Comparison of ENCODE assay signal across 12 mouse cellular contexts in genomic region chr3:83025475-83026301, GRCm38 (mm10). TPM values are rescaled to one million over a fixed set of nuclear protein-coding genes. Genes with fewer than 3 reads are reported as not detected.
DNase-seq lines count a peak whose midpoint lies in the region; ATAC-seq and TF ChIP-seq lines count a peak whose summit lies in the region.
"Had no signal": no experiment of that assay in that cellular context is flagged by ENCODE, and none has a peak within 500 bp of the region (broad histone marks: within the 10 kb centered on the region; RNA-seq: fewer than 3 reads in every experiment).

Fga (plus strand) TSS chr3:83026076.

- DNase-seq in intestine, embryonic 14.5 days (ENCODE audit: low spot score) = peak; percentile 47
- peak; percentile 11 for DNase-seq in kidney, postnatal 0 days (ENCODE audit: low spot score)
- no peak for DNase-seq in liver, embryonic 13.5 days
- DNase-seq in embryo, embryonic 9.5 days (ENCODE audit: extremely low spot score) = no peak
- DNase-seq in right cerebral cortex, postnatal 10 days (ENCODE audit: low spot score in 2 of 2) = no peak
- no peak for DNase-seq in forebrain, embryonic 14.5 days (ENCODE audit: low spot score)
- DNase-seq: cerebellum, adult 2 months; left cerebral cortex, postnatal 4 days had no signal

- no peak for TF ChIP-seq CTCF in cortical plate, adult 2 months (IDR thresholded peaks at IDR 0.05; ENCODE audit: extremely low read depth, insufficient read depth, low read length)
- TF ChIP-seq CTCF in kidney, postnatal 0 days (IDR thresholded peaks at IDR 0.05; ENCODE audit: low read depth) = no peak

- no peaks in the 10 kb centered on the region for H3K9me3 ChIP-seq in intestine, embryonic 14.5 days (ENCODE audit: control insufficient read depth, low read length)
- H3K9me3 ChIP-seq in kidney, postnatal 0 days (replicated peaks; ENCODE audit: low read length) = no peaks in the 10 kb centered on the region
- H3K9me3 ChIP-seq in liver, embryonic 13.5 days (replicated peaks) = no peaks in the 10 kb centered on the region
- no peaks in the 10 kb centered on the region for H3K9me3 ChIP-seq in forebrain, embryonic 14.5 days (replicated peaks; ENCODE audit: control insufficient read depth, low read length)
- H3K9me3 ChIP-seq: embryonic facial prominence, embryonic 10.5 days; lung, embryonic 15.5 days had no signal

- H3K36me3 ChIP-seq in intestine, embryonic 14.5 days (ENCODE audit: control insufficient read depth, insufficient read depth, low read length) = no peaks in the 10 kb centered on the region
- no peaks in the 10 kb centered on the region for H3K36me3 ChIP-seq in kidney, postnatal 0 days (ENCODE audit: insufficient read depth, low read length)
- H3K36me3 ChIP-seq in liver, embryonic 13.5 days = no peaks in the 10 kb centered on the region
- H3K36me3 ChIP-seq in forebrain, embryonic 14.5 days (ENCODE audit: control insufficient read depth, insufficient read depth, low read length) = no peaks in the 10 kb centered on the region
- H3K36me3 ChIP-seq: embryonic facial prominence, embryonic 10.5 days; lung, embryonic 15.5 days had no signal

- no peaks in the 10 kb centered on the region for H3K4me1 ChIP-seq in cortical plate, adult 2 months (ENCODE audit: control insufficient read depth, insufficient read depth, low read length)
- H3K4me1 ChIP-seq in intestine, embryonic 14.5 days (replicated peaks; ENCODE audit: control insufficient read depth, insufficient read depth, low read length) = no peaks in the 10 kb centered on the region
- H3K4me1 ChIP-seq in kidney, postnatal 0 days (replicated peaks; ENCODE audit: insufficient read depth, low read length) = no peaks in the 10 kb centered on the region
- H3K4me1 ChIP-seq in liver, embryonic 13.5 days (replicated peaks) = no peaks in the 10 kb centered on the region; the same call in 1 of the 2 replicates
- 0 out of 2 replicates have a peak, but pooled peaks cover 2% of the 10 kb centered on the region for H3K4me1 ChIP-seq in forebrain, embryonic 14.5 days (ENCODE audit: control insufficient read depth, insufficient read depth, low read length)
- H3K4me1 ChIP-seq: embryonic facial prominence, embryonic 10.5 days; lung, embryonic 15.5 days had no signal

- no peak for TF ChIP-seq POLR2A in cortical plate, adult 2 months (IDR thresholded peaks at IDR 0.05; ENCODE audit: extremely low read depth, insufficient read depth, low read length)

- no peak within 1 kb of the TSS for H3K4me2 ChIP-seq in intestine, embryonic 14.5 days (ENCODE audit: low read length)
- no peak within 1 kb of the TSS for H3K4me2 ChIP-seq in kidney, postnatal 0 days (ENCODE audit: low read length)
- H3K4me2 ChIP-seq in liver, embryonic 13.5 days = peak within 1 kb of the TSS; percentile 23; the same call in 1 of the 2 replicates
- no peak within 1 kb of the TSS for H3K4me2 ChIP-seq in forebrain, embryonic 14.5 days (ENCODE audit: low read length)
- H3K4me2 ChIP-seq: lung, embryonic 15.5 days had no signal

- H3K9ac ChIP-seq in intestine, embryonic 14.5 days (ENCODE audit: low read length) = no peak within 1 kb of the TSS
- H3K9ac ChIP-seq in kidney, postnatal 0 days (ENCODE audit: low read depth, low read length) = no peak within 1 kb of the TSS
- H3K9ac ChIP-seq in liver, embryonic 13.5 days = peak within 1 kb of the TSS; percentile 50
- H3K9ac ChIP-seq in forebrain, embryonic 14.5 days (ENCODE audit: low read length) = no peak within 1 kb of the TSS
- H3K9ac ChIP-seq: lung, embryonic 15.5 days had no signal

- peak within 1 kb of the TSS; percentile 68 for H3K27ac ChIP-seq in cortical plate, adult 2 months (ENCODE audit: insufficient read depth, low read length)
- no peak within 1 kb of the TSS for H3K27ac ChIP-seq in intestine, embryonic 14.5 days (ENCODE audit: low read depth)
- 0 out of 2 replicates have a peak within 1 kb of the TSS, but pooled peaks have one; percentile 6 for H3K27ac ChIP-seq in kidney, postnatal 0 days
- 0 out of 2 replicates have a peak within 1 kb of the TSS, but pooled peaks have one; percentile 34 for H3K27ac ChIP-seq in liver, embryonic 13.5 days
- no peak within 1 kb of the TSS for H3K27ac ChIP-seq in forebrain, embryonic 14.5 days (ENCODE audit: low read depth, low read length)
- H3K27ac ChIP-seq: embryonic facial prominence, embryonic 10.5 days; lung, embryonic 15.5 days had no signal

- H3K27me3 ChIP-seq in intestine, embryonic 14.5 days (replicated peaks; ENCODE audit: control insufficient read depth, insufficient read depth, low read length) = no peaks in the 10 kb centered on the region
- no peaks in the 10 kb centered on the region for H3K27me3 ChIP-seq in kidney, postnatal 0 days (ENCODE audit: insufficient read depth, low read length)
- no peaks in the 10 kb centered on the region for H3K27me3 ChIP-seq in liver, embryonic 13.5 days
- H3K27me3 ChIP-seq in forebrain, embryonic 14.5 days (replicated peaks; ENCODE audit: control insufficient read depth, insufficient read depth, low read length) = no peaks in the 10 kb centered on the region
- H3K27me3 ChIP-seq: lung, embryonic 15.5 days had no signal

- 73% methylated on average over 9 of the region's 9 CpGs for WGBS in intestine, embryonic 14.5 days
- 70% methylated on average over 9 of the region's 9 CpGs for WGBS in kidney, postnatal 0 days
- WGBS in liver, embryonic 13.5 days (ENCODE audit: insufficient replicate concordance) = 56% methylated on average over 9 of the region's 9 CpGs
- 77% methylated on average over 9 of the region's 9 CpGs for WGBS in forebrain, embryonic 14.5 days

- no peak within 1 kb of the TSS for H3K4me3 ChIP-seq in cortical plate, adult 2 months (ENCODE audit: insufficient read depth, low read length)
- H3K4me3 ChIP-seq in intestine, embryonic 14.5 days (ENCODE audit: low read depth, low read length) = no peak within 1 kb of the TSS
- H3K4me3 ChIP-seq in kidney, postnatal 0 days (replicated peaks; ENCODE audit: low read depth, low read length) = no peak within 1 kb of the TSS
- H3K4me3 ChIP-seq in liver, embryonic 13.5 days (replicated peaks) = peak within 1 kb of the TSS; percentile 45
- no peak within 1 kb of the TSS for H3K4me3 ChIP-seq in forebrain, embryonic 14.5 days (ENCODE audit: low read depth, low read length)
- H3K4me3 ChIP-seq: embryonic facial prominence, embryonic 10.5 days; lung, embryonic 15.5 days had no signal

- ATAC-seq in intestine, embryonic 14.5 days (replicated peaks; ENCODE audit: low FRiP score, low TSS enrichment, low read depth) = no peak
- peak; percentile 89 for ATAC-seq in kidney, postnatal 0 days (replicated peaks; ENCODE audit: low FRiP score, low read depth)
- ATAC-seq in liver, embryonic 13.5 days (ENCODE audit: low read depth) = peak; percentile 82
- ATAC-seq in forebrain, embryonic 14.5 days = no peak
- ATAC-seq: hindbrain, embryonic 16.5 days had no signal

RNA-seq across cellular contexts. Expression of gene Fga, which starts in this region (rescaled TPM):
- not detected in 2 replicates for polyA plus RNA-seq in cortical plate, adult 2 months (2012; rRNA removed)
- polyA plus RNA-seq in intestine, embryonic 14.5 days (2014; fragmentation: Nextera tagmentation; extraction: Ambion mirVana) = 0.11 and 0.24 TPM in 2 replicates
- 5.1 and 5.5 TPM in 2 replicates for polyA plus RNA-seq in kidney, postnatal 0 days (2015; fragmentation: Nextera tagmentation; extraction: Ambion mirVana)
- 276 and 332 TPM in 2 replicates for polyA plus RNA-seq in liver, embryonic 13.5 days (2015; fragmentation: Nextera tagmentation; extraction: Ambion mirVana)
- polyA plus RNA-seq in forebrain, embryonic 14.5 days (2014; fragmentation: Nextera tagmentation; extraction: Ambion mirVana) = not detected in 2 replicates
- polyA plus RNA-seq: embryonic facial prominence, embryonic 10.5 days; hindbrain, embryonic 16.5 days had no signal

Comparison
In these comparisons a context has a peak if more than half of its experiments do, and no peak if none do; other contexts are left out.
1. RNA of gene Fga (polyA plus RNA-seq): 276 to 332 TPM in liver, embryonic 13.5 days; 5.1 to 5.5 TPM in kidney, postnatal 0 days, 0.11 to 0.24 TPM in intestine, embryonic 14.5 days, not detected in forebrain, embryonic 14.5 days and not detected in cortical plate, adult 2 months; every median in the first group is over 10 times any median in the second.
2. Peak in DNase-seq in intestine, embryonic 14.5 days; RNA of the gene not detected or under 1 TPM.
3. H3K27ac ChIP-seq: peak in cortical plate, adult 2 months (single experiment), kidney, postnatal 0 days (single experiment) and liver, embryonic 13.5 days (single experiment); none in intestine, embryonic 14.5 days (single experiment) and forebrain, embryonic 14.5 days (single experiment).
4. ATAC-seq: peak in kidney, postnatal 0 days (single experiment) and liver, embryonic 13.5 days (single experiment); none in intestine, embryonic 14.5 days (single experiment) and forebrain, embryonic 14.5 days (single experiment).